Mouse (Mus musculus) cerebral cortex, adult 2 months (tissue): ENCODE results near the gene Cab39.

Experiments
- WGBS: fragments of 180-500 bp; shearing (Covaris S2); methylation state at CpG from one replicate; pipeline ENCODE4 v1.1.7; 2018; 5-methylcytosine and 5-hydroxymethylcytosine counted together

Cab39 gene

GRCm38 (mm10) chr1:85790565-85790964 lies 2.7 kb upstream of the Cab39 start:
- 68% methylated on average over 3 of the region's 3 CpGs for WGBS

GRCm38 (mm10) chr1:85791476-85791875 lies 1.8 kb upstream of the Cab39 start:
- WGBS: 86% methylated on average over 3 of the region's 3 CpGs

- WGBS: under 1% methylated on average over 38 of the region's 38 CpGs
These were observed 998 bp downstream of the Cab39 start for GRCm38 (mm10) chr1:85794106-85794771.

GRCm38 (mm10) chr1:85795196-85795595 lies 2.0 kb downstream of the Cab39 start:
- WGBS: 53% methylated on average over 3 of the region's 3 CpGs

- 51% methylated on average over 1 of the region's 1 CpGs for WGBS
These were observed 6.5 kb downstream of the Cab39 start for GRCm38 (mm10) chr1:85799776-85800175.

- 88% methylated on average over 1 of the region's 1 CpGs for WGBS
These were observed 9.3 kb downstream of the Cab39 start for GRCm38 (mm10) chr1:85802517-85802916.

GRCm38 (mm10) chr1:85804551-85804950 lies 11.3 kb downstream of the Cab39 start:
- WGBS: 85% methylated on average over 8 of the region's 8 CpGs

- WGBS: 25% methylated on average over 4 of the region's 4 CpGs
These were observed 16.0 kb downstream of the Cab39 start for GRCm38 (mm10) chr1:85809256-85809655.

- 52% methylated on average over 2 of the region's 2 CpGs for WGBS
These were observed 17.1 kb downstream of the Cab39 start for GRCm38 (mm10) chr1:85810343-85810742.

- 76% methylated on average over 2 of the region's 2 CpGs for WGBS
These were observed 17.5 kb downstream of the Cab39 start for GRCm38 (mm10) chr1:85810787-85811186.

- WGBS: 92% methylated on average over 6 of the region's 6 CpGs
These were observed 24.9 kb downstream of the Cab39 start for GRCm38 (mm10) chr1:85818121-85818520.

- WGBS: 94% methylated on average over 1 of the region's 1 CpGs
These were observed 26.5 kb downstream of the Cab39 start for GRCm38 (mm10) chr1:85819695-85820094.

- 37% methylated on average over 8 of the region's 8 CpGs for WGBS
These were observed 29.0 kb downstream of the Cab39 start for GRCm38 (mm10) chr1:85822239-85822638.

GRCm38 (mm10) chr1:85824905-85825304 lies 31.7 kb downstream of the Cab39 start:
- WGBS: 65% methylated on average over 3 of the region's 3 CpGs

GRCm38 (mm10) chr1:85827166-85827565 lies 33.9 kb downstream of the Cab39 start:
- WGBS: 82% methylated on average over 5 of the region's 5 CpGs

- 63% methylated on average over 1 of the region's 1 CpGs for WGBS
These were observed 35.8 kb downstream of the Cab39 start for GRCm38 (mm10) chr1:85829016-85829415.

- 26% methylated on average over 4 of the region's 4 CpGs for WGBS
These were observed 44.8 kb downstream of the Cab39 start for GRCm38 (mm10) chr1:85838056-85838455.

- WGBS: 76% methylated on average over 3 of the region's 3 CpGs
These were observed 46.1 kb downstream of the Cab39 start for GRCm38 (mm10) chr1:85839356-85839755.

GRCm38 (mm10) chr1:85839790-85840189 lies 46.5 kb downstream of the Cab39 start:
- WGBS: 81% methylated on average over 1 of the region's 1 CpGs

- 76% methylated on average over 4 of the region's 4 CpGs for WGBS
These were observed 47.2 kb downstream of the Cab39 start for GRCm38 (mm10) chr1:85840421-85840820.

GRCm38 (mm10) chr1:85843291-85843863 lies 50.1 kb downstream of the Cab39 start:
- 95% methylated on average over 4 of the region's 4 CpGs for WGBS

- WGBS: 83% methylated on average over 6 of the region's 6 CpGs
These were observed 51.7 kb downstream of the Cab39 start for GRCm38 (mm10) chr1:85844981-85845380.

GRCm38 (mm10) chr1:85845476-85845875 lies 52.2 kb downstream of the Cab39 start:
- WGBS: 57% methylated on average over 3 of the region's 3 CpGs

- WGBS: 92% methylated on average over 14 of the region's 14 CpGs
These were observed 55.8 kb downstream of the Cab39 start for GRCm38 (mm10) chr1:85849016-85849415.
